Mouse (Mus musculus): ENCODE data around the gene Gga3. TPM values are rescaled to one million over a fixed set of nuclear protein-coding genes. Genes with fewer than 3 reads are reported as not detected.

Gga3 gene
- polyA plus RNA-seq, 1 experiment from 2014 or later = 28.1 TPM

DNA sequence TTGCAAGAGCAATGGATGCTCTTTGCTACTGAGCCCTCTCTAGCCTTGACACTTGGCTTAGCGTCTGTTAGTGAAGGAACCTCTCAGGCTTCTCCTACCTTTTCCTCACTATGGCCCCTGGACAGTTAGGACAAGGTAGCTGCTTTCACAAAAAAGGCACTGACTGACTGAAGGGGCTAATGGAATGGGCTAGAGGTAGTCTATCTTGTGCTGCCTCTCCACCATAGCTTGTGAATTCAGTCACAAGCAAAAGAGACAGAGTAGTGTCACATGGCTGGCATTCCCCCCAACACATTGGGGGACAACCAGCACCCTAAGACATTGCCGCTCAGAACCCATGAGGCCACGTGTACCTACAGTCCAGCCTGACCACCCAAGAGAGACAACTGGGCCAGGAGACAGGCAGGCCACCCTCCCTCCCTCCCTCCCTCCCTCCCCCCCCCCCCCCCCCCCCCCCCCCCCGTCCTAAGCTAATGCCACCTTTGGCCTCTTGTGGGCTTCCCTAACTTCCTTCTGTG, 36.5 kb upstream of the Gga3 start:
- H3K9ac ChIP-seq (replicated peaks) = no peak overlapping the region
- no peak overlapping the region for H3K4me2 ChIP-seq (replicated peaks)
- no peak overlapping the region for H3K4me3 ChIP-seq
- H3K4me1 ChIP-seq = no peaks in the 10 kb centered on the region
- no peak for ATAC-seq (replicated peaks)
- WGBS = 86% methylated on average over 3 of the region's 4 CpGs
- H3K27me3 ChIP-seq = no peaks in the 10 kb centered on the region
- peaks cover 8% of the 10 kb centered on the region for H3K36me3 ChIP-seq
- H3K27ac ChIP-seq (replicated peaks) = no peak overlapping the region
- no peaks in the 10 kb centered on the region for H3K9me3 ChIP-seq

DNA sequence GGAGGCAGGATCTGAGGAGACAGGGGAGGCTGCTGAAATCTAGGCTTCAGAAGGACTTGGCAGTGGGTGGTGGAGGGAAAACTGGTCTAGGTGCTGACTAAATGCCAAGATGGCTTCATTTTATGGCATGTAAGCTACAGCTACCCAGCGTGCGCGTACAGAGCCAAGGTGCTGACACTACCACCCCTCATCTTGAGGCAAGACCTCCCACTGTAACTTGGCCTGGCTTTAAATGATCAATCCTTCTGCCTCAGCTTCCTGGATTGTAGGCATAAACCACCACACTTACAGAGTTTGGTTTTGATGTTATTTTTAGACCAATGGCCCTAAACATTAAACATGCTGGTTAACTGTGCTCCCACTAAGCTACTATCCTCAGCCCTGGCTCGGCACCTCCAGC, 35.7 kb upstream of the Gga3 start:
- Histone ChIP-seq H3K27me3 (no peaks in the 10 kb centered on the region), H3K27ac (replicated peaks) (no peak overlapping the region), H3K9ac (replicated peaks) (no peak overlapping the region), H3K4me1 (no peaks in the 10 kb centered on the region), H3K4me2 (replicated peaks) (no peak overlapping the region), H3K4me3 (no peak overlapping the region), H3K9me3 (no peaks in the 10 kb centered on the region), H3K36me3 (peaks cover 6% of the 10 kb centered on the region)
- no peak for ATAC-seq (replicated peaks)
- 88% methylated on average over 4 of the region's 4 CpGs for WGBS

DNA sequence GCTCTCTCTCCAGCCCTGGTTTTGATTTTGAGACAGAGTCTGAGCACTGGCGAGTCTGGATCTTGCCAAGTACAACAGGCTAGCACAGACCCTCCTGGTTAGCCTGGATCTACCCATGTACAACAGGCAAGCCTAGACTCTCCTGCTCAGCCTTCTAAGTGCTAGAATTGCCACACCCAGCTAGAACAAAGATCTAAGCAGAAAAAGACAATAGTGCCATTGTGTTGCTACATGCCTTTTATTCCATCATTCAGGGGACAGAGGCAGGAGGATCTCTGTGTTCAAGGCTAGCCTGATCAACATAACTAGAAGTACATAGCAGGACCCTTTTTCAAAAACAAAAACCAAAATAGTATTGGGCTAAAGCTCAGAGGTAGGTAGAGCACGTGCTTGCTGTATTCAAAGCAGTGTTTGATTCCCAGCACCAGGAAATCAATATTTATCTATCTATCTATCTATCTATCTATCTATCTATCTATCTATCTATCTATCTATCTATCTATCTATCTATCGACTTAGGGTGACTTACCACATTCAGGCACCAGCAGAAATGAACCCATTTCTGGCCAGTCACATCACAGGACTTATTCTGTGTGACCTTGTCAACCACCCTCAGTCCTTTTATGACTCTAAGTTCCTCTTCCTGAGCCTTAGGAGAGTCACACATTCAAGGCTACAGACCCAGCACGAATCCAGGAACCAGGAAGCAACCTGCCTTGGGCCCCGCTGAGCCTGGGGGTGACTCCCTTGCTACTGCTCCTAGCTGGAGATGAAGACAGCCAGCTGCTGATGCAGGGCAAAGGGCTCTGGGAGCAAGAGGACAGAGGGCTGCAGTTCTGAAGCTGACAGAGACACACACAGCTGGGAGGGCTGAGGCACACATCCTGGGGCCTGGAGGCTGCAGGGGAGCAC, 34.9 kb upstream of the Gga3 start:
- peaks cover 3% of the 10 kb centered on the region; the same call in 1 of the 2 replicates for H3K36me3 ChIP-seq
- H3K4me3 ChIP-seq = no peak overlapping the region
- no peaks in the 10 kb centered on the region for H3K4me1 ChIP-seq
- WGBS = 84% methylated on average over 5 of the region's 5 CpGs
- no peak overlapping the region for H3K4me2 ChIP-seq (replicated peaks)
- no peak for ATAC-seq (replicated peaks)
- H3K9ac ChIP-seq (replicated peaks) = no peak overlapping the region
- H3K9me3 ChIP-seq = no peaks in the 10 kb centered on the region
- H3K27ac ChIP-seq (replicated peaks) = no peak overlapping the region
- no peaks in the 10 kb centered on the region for H3K27me3 ChIP-seq

DNA sequence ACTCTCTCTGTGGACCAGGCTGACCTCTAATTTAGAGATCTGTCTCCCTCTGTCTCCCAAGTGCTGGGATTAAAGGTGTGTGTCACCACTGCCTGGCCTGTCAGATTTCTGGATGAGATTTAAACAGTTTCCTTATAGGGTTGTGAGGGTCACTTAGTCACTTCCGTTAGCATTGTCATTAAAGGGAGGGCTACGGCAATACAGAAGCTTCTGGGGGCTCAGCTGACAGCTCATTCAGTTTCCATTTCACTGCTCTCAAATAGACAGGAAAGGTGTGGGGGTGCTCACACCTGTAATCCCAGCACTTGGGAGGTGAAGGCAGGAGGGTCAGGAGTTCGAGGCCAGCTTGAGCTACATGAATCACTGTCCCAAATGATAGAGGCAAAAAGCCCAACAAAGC, 33.1 kb upstream of the Gga3 start:
- 78% methylated on average over 3 of the region's 3 CpGs for WGBS
- Histone ChIP-seq H3K4me2 (replicated peaks) (no peak overlapping the region), H3K27me3 (no peaks in the 10 kb centered on the region), H3K9me3 (no peaks in the 10 kb centered on the region), H3K27ac (replicated peaks) (no peak overlapping the region), H3K9ac (replicated peaks) (no peak overlapping the region), H3K36me3 (no peaks in the 10 kb centered on the region), H3K4me1 (no peaks in the 10 kb centered on the region), H3K4me3 (no peak overlapping the region)
- ATAC-seq (replicated peaks) = no peak

DNA sequence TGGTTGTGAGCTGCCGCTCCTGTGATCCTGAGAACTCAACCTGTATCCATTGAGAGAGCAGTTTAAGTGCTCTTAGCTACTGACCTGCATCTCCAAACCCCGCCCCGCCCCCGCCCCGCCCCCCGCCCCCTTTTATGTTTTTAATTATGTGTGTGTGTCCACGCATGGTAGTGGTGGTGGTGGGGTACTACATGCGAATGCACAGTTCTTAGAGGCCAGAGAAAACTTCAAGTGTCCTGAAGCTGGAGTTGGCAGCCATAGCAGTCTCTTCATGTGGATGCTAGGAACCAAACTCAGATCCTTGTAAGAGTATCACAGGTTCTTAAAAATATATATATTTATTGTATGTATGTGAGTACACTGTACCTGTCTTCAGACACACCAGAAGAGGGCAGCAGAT, 31.6 kb upstream of the Gga3 start:
- H3K9me3 ChIP-seq = no peaks in the 10 kb centered on the region
- H3K4me1 ChIP-seq = no peaks in the 10 kb centered on the region
- no peak overlapping the region for H3K27ac ChIP-seq (replicated peaks)
- no peak overlapping the region for H3K4me2 ChIP-seq (replicated peaks)
- WGBS = 73% methylated on average over 8 of the region's 8 CpGs
- no peak overlapping the region for H3K9ac ChIP-seq (replicated peaks)
- H3K36me3 ChIP-seq = no peaks in the 10 kb centered on the region
- H3K27me3 ChIP-seq = no peaks in the 10 kb centered on the region
- H3K4me3 ChIP-seq = no peak overlapping the region
- ATAC-seq (replicated peaks) = no peak

DNA sequence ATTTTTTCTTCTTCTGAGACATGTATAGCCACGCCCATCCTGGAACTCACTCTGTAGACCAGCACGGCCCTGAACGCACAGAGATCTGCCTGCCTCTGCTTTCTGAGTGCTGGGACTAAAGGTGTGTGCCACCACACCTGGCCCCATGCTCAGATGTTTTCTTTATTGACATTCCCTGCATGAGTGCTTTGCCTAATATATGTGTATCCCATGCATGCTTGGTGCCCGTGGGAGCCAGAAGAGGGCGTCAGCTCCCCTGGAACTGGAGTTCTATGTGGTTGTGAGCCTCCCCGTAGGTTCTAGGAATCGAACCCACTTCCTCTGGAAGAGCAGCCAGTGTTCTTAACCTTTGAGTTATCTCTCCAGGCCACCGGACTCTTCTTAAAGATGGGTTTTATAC, 31.2 kb upstream of the Gga3 start:
- Histone ChIP-seq H3K27me3 (no peaks in the 10 kb centered on the region), H3K4me2 (replicated peaks) (no peak overlapping the region), H3K27ac (replicated peaks) (no peak overlapping the region), H3K9ac (replicated peaks) (no peak overlapping the region), H3K9me3 (no peaks in the 10 kb centered on the region), H3K36me3 (no peaks in the 10 kb centered on the region), H3K4me3 (no peak overlapping the region), H3K4me1 (no peaks in the 10 kb centered on the region)
- 88% methylated on average over 8 of the region's 8 CpGs for WGBS
- ATAC-seq (replicated peaks) = no peak

DNA sequence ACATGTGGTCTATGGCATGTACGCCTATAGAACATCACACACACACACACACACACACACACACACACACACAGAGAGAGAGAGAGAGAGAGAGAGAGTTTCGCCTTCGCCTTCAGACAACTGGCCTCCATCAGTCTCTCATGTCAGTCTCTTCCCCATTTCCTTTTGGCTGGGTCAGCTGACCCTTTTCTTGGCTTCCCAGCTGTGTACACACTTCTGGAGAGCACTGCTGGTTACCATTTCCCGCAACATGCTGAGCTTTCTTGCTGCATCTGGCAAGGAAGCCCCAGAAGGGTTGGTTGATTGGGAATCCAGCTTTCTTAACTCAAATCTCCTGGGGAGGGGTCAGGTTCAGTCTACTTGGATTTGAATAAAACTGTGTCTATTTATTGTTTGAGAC, 30.3 kb upstream of the Gga3 start:
- H3K27me3 ChIP-seq = no peaks in the 10 kb centered on the region
- no peaks in the 10 kb centered on the region for H3K36me3 ChIP-seq
- H3K9me3 ChIP-seq = no peaks in the 10 kb centered on the region
- no peaks in the 10 kb centered on the region for H3K4me1 ChIP-seq
- WGBS = 95% methylated on average over 4 of the region's 4 CpGs
- no peak overlapping the region for H3K4me3 ChIP-seq
- H3K4me2 ChIP-seq (replicated peaks) = no peak overlapping the region
- no peak overlapping the region for H3K9ac ChIP-seq (replicated peaks)
- no peak overlapping the region for H3K27ac ChIP-seq (replicated peaks)
- no peak for ATAC-seq (replicated peaks)

DNA sequence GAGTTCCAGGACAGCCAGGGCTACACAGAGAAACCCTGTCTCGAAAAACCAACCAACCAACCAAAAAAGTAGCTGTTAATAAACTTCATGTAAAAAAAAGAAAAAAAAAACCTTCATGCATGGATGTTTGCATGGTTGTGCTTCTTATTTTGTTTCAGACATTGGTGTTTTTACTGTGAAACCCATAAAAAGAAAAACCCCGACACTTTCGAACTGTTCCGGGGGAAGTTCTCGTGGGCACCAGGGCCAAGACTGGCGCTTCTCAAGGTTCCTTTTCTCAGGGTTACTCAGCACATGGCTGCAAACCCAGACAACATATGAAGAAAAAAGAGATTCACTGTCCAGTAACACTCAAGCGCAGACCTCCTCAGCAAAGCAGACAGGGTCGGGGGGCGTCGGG, 29.0 kb upstream of the Gga3 start:
- no peak overlapping the region for H3K9ac ChIP-seq (replicated peaks)
- H3K36me3 ChIP-seq = no peaks in the 10 kb centered on the region
- H3K27me3 ChIP-seq = no peaks in the 10 kb centered on the region
- H3K4me3 ChIP-seq = no peak overlapping the region
- no peaks in the 10 kb centered on the region for H3K9me3 ChIP-seq
- no peak overlapping the region for H3K4me2 ChIP-seq (replicated peaks)
- peaks cover 5% of the 10 kb centered on the region; the same call in 1 of the 2 replicates for H3K4me1 ChIP-seq
- no peak for ATAC-seq (replicated peaks)
- WGBS = 86% methylated on average over 10 of the region's 10 CpGs
- H3K27ac ChIP-seq (replicated peaks) = no peak overlapping the region

DNA sequence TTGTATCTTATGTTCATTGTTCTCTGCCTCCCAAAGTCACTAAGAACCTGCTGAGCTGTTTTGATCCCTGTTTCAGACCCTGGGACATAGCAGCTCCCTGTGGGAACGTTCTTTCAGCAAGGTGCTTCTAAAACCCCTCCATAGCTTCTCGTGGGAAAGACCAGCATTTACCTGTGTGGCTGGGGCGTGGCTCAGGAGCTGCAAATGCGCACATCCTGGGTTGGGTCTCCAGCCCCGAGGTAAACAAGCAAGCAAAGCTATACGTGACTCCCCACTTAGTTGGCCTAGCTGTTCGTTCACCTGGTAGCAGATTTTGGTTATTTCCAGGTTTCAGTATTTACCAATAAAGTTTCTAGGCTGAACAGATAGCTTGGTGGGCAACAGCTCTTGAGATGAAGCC, 28.4 kb upstream of the Gga3 start:
- no peak for ATAC-seq (replicated peaks)
- no peak overlapping the region for H3K4me3 ChIP-seq
- no peak overlapping the region for H3K4me2 ChIP-seq (replicated peaks)
- no peak overlapping the region for H3K9ac ChIP-seq (replicated peaks)
- WGBS = 76% methylated on average over 7 of the region's 7 CpGs
- H3K9me3 ChIP-seq = no peaks in the 10 kb centered on the region
- no peak overlapping the region for H3K27ac ChIP-seq (replicated peaks)
- no peaks in the 10 kb centered on the region for H3K36me3 ChIP-seq
- H3K4me1 ChIP-seq = peaks cover 10% of the 10 kb centered on the region
- no peaks in the 10 kb centered on the region for H3K27me3 ChIP-seq

DNA sequence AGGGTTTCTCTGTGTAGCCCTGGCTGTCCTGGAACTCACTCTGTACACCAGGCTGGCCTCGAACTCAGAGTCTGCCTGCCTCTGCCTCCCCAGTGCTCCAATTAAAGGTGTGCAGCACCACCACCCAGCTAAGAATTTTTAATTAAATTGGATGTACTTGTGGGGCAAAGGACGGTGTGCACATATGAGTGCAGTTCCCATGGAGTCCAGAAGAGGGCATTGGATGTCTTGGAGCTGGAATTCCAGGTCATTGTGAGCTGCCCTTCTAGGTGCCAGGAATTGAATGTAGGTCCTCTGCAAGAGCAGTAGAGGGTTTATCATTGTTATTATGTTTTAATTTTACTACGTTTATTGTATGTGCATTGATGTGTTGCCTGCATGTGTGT, 27.6 kb upstream of the Gga3 start:
- Histone ChIP-seq H3K36me3 (no peaks in the 10 kb centered on the region), H3K27me3 (no peaks in the 10 kb centered on the region), H3K27ac (replicated peaks) (no peak overlapping the region), H3K9me3 (no peaks in the 10 kb centered on the region), H3K9ac (replicated peaks) (no peak overlapping the region), H3K4me1 (peaks cover 17% of the 10 kb centered on the region), H3K4me2 (replicated peaks) (no peak overlapping the region), H3K4me3 (no peak overlapping the region)
- ATAC-seq (replicated peaks) = no peak
- 13% methylated on average over 3 of the region's 3 CpGs for WGBS

DNA sequence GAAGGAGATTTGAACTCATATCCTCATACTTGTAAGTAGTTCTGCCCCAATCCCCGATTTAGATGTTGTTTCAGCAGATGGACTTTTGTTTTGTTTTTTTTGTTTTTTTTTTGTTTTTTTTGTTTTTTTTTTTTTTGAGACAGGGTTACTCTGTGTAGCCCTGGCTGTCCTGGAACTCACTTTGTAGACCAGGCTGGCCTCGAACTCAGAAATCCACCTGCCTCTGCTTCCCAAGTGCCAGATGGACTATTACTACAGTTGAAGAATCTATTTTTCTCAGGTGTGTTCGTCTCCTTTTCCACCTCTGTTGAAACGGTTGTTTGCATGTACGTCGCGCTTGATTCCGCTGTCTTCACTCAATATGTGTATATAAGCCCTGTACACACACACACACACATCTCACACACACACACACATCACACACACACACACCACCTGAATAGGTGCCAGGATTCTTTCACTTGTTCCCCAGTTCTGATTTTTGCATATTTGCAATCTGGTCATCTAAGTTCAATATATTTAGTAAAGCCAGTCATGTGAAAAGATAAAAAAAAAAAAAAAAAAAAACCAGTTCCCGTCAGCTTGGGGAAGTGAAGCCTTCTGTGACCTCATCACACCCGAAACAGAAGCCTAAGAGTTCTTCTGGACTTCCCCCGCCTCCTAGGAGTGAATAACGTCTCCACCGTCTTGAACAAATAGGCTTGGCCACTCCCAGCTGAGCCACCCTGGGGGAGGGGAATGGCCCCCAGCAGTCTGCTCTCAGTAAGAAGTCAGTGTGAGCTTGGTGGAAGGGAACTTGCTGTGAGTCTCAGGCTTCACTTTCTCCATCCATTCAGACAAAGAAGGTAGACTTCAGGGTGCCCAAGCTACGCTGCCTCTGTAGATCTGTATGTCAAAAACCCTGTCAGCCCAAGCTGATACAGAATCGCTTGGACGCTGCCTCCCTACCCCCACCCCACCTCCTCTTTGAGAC, 27.0 kb upstream of the Gga3 start:
- 50% methylated on average over 16 of the region's 16 CpGs for WGBS
- no peak for ATAC-seq (replicated peaks)

More for the DNA sequence above, 27.0 kb upstream of the Gga3 start:
- Histone ChIP-seq H3K27ac (replicated peaks) (no peak overlapping the region), H3K4me2 (replicated peaks) (no peak overlapping the region), H3K4me3 (no peak overlapping the region), H3K27me3 (no peaks in the 10 kb centered on the region), H3K9ac (replicated peaks) (no peak overlapping the region), H3K4me1 (peaks cover 23% of the 10 kb centered on the region), H3K9me3 (no peaks in the 10 kb centered on the region), H3K36me3 (no peaks in the 10 kb centered on the region)
